Mouse (Mus musculus) adrenal gland, adult 8-10 months (tissue): ENCODE data around the gene Slc30a9. TPM values are rescaled to one million over a fixed set of nuclear protein-coding genes. Genes with fewer than 3 reads are reported as not detected.

Experiments
- total RNA-seq, 4 experiments: library from RNA; stranded (reverse); gene quantifications; 2 replicates each; pipeline ENCODE4 v1.2.4; 2022

The Slc30a9 gene
- total RNA-seq, 4 experiments from 2014 or later, result 115 to 151 (median 134) TPM

Other genes starting within 250 kb of the Slc30a9 start
- 10 to 100 TPM; 20.9 to 36.9 (median 25.9) TPM for gene Phox2b, start 207.7 kb upstream of the Slc30a9 start, total RNA-seq
- 100 to 1,000 TPM in 2 of 4 experiments, 10 to 100 TPM in 2; 90.4 to 172 (median 116) TPM for gene Tmem33, start 46.4 kb upstream of the Slc30a9 start, total RNA-seq
- 1 to 10 TPM in 1 of 4 experiments, under 1 TPM in 3; 0.70 to 1.0 (median 0.94) TPM for gene Bend4, start 121.4 kb downstream of the Slc30a9 start, total RNA-seq